Mouse (Mus musculus) liver, postnatal 0 days (tissue): ENCODE measurements around the gene Slc41a3.

ENCODE experiments used
- CTCF ChIP-seq: sonication (generic); IDR thresholded peaks from 2 replicates; pipeline ENCODE4 v1.5.1; 2016; ENCODE audit warnings: antibody characterized with exemption, low read depth
- EP300 ChIP-seq: IDR thresholded peaks from 2 replicates; pipeline ENCODE4 v1.6.1; 2016; ENCODE audit warnings: antibody characterized with exemption, low read depth, mild to moderate bottlenecking

DNA sequence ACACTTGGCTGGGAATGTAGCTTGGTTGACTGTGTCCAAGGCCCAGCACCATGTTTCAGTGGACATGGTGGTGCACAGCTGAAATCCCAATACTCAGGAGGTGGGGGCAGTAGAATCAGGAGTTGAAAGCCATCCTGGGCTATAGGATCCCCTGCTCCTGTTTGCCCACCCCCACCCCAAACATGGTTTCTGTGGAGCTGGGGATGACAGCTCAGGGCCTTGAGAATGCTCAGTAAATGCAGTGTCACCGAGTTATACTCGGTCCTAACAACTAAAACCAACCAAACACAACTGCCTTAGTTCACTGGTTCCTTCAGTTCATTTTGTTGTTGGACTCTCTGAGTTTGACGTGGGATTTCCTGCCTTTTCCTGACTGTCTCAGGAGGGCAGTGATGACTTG lies 38.5 kb downstream of the Slc41a3 start:
- TF ChIP-seq EP300 (no peak), CTCF (no peak)
